Mouse (Mus musculus) spleen, adult 2 months (tissue): ENCODE data around the gene Tgif2.

Source experiments
- CTCF ChIP-seq: fragments of 200-500 bp; IDR thresholded peaks from 2 replicates; pipeline ENCODE4 v1.5.1; 2011; ENCODE audit warnings: mild to moderate bottlenecking, inconsistent platforms; ENCODE audit not compliant: insufficient read depth, insufficient read length, insufficient replicate concordance; ENCODE audit errors: extremely low read depth
- POLR2A ChIP-seq: fragments of 200-500 bp; IDR thresholded peaks from 2 replicates; pipeline ENCODE4 v1.6.1; 2011; ENCODE audit warnings: low read depth, low read length, inconsistent platforms

DNA sequence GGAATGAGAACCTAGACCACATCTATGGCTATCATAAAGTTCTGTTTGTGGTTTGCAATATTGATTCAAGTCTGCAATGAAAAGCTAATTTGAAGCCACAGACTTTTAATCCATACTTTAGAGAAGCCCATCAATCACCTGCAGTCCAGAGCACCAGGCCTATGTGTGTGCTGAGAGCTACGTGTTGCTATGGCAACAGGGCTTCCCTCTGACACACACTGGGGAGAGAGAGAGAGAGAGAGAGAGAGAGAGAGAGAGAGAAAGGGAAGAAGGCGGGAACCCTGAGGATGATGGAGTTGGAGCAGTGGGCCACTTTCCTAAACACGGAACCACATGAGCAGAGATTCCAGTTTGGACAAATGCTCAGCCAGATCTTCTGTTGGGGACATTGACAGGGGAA lies 52.4 kb downstream of the Tgif2 start:
- no peak for TF ChIP-seq CTCF
- TF ChIP-seq POLR2A, result no peak
